Mouse (Mus musculus): ENCODE data around the gene Elp5.

The Elp5 gene

GRCm38 (mm10) chr11:70014880-70015558, 32.7 kb upstream of the Elp5 start, which contains the start of gene Acadvl:
TSS of gene Acadvl (minus strand) at chr11:70015411.
- peak; percentile 90 to 94 for DNase-seq

- no peak for DNase-seq
Measured at GRCm38 (mm10) chr11:70014051-70014450, 31.7 kb upstream of the Elp5 start.

GRCm38 (mm10) chr11:70013408-70013807, 31.1 kb upstream of the Elp5 start:
- no peak for DNase-seq

- no peak for DNase-seq
Measured at GRCm38 (mm10) chr11:70012931-70013330, 30.6 kb upstream of the Elp5 start.

- DNase-seq: no peak
Measured at GRCm38 (mm10) chr11:70010961-70011360, 28.6 kb upstream of the Elp5 start.

- no peak for DNase-seq
Measured at GRCm38 (mm10) chr11:70010548-70010947, 28.2 kb upstream of the Elp5 start.

GRCm38 (mm10) chr11:70010033-70010432, 27.7 kb upstream of the Elp5 start:
- DNase-seq: no peak

GRCm38 (mm10) chr11:70005521-70005920, 23.2 kb upstream of the Elp5 start:
- DNase-seq: peak in 1 of 2 experiments; percentile 63

GRCm38 (mm10) chr11:70002471-70002870, 20.2 kb upstream of the Elp5 start:
- DNase-seq: no peak

- DNase-seq: peak; percentile 77 to 82
Measured at GRCm38 (mm10) chr11:70001865-70002264, 19.5 kb upstream of the Elp5 start.

- no peak for DNase-seq
Measured at GRCm38 (mm10) chr11:70001159-70001558, 18.8 kb upstream of the Elp5 start.

- DNase-seq: peak; percentile 95 to 96
Measured at GRCm38 (mm10) chr11:70000396-70000898, 18.1 kb upstream of the Elp5 start, which contains the start of gene Dvl2. TSS of gene Dvl2 (plus strand) at chr11:70000595.

GRCm38 (mm10) chr11:69999666-70000065, 17.3 kb upstream of the Elp5 start:
- no peak for DNase-seq

- no peak for DNase-seq
Measured at GRCm38 (mm10) chr11:69998567-69999491, 16.5 kb upstream of the Elp5 start.

GRCm38 (mm10) chr11:69997070-69997509, 14.8 kb upstream of the Elp5 start:
- peak; percentile 94 to 96 for DNase-seq

GRCm38 (mm10) chr11:69996161-69997061, 14.1 kb upstream of the Elp5 start:
- peak in 1 of 2 experiments; percentile 51 for DNase-seq

- DNase-seq: peak; percentile 97 to 98
Measured at GRCm38 (mm10) chr11:69995391-69995960, 13.2 kb upstream of the Elp5 start, which contains the start of gene Phf23. TSS of gene Phf23 (plus strand) at chr11:69995777.

- no peak for DNase-seq
Measured at GRCm38 (mm10) chr11:69994401-69995090, 12.2 kb upstream of the Elp5 start.

GRCm38 (mm10) chr11:69992932-69993331, 10.6 kb upstream of the Elp5 start:
- DNase-seq: no peak

GRCm38 (mm10) chr11:69992396-69992795, 10.1 kb upstream of the Elp5 start:
- no peak for DNase-seq

GRCm38 (mm10) chr11:69991711-69992110, 9.4 kb upstream of the Elp5 start:
- no peak for DNase-seq

Data from kidney, postnatal 4 days (tissue).